Mouse (Mus musculus) limb, embryonic 15.5 days (tissue): ENCODE measurements at regions not wholly inside any gene's neighbourhood (a gene's known extent, or its start where the extent isn't known, plus 50 kb on each side); places are given as distances from the start of the nearest gene placed in this dataset.

ENCODE experiments used
- ATAC-seq: fragments of 200-750 bp; cut with Nextera tagmentation; 2 replicates; pipeline ENCODE4 v1.8.0; 2017; ENCODE audit warnings: low read depth, moderate TSS enrichment; ENCODE audit not compliant: insufficient number of reproducible peaks, low FRiP score, low TSS enrichment
- H3K27ac ChIP-seq: fragments of 300-500 bp; sonication (generic); 2 replicates; pipeline ENCODE4 v1.5.1; 2015; ENCODE audit warnings: moderate library complexity, mild to moderate bottlenecking, inconsistent platforms
- H3K27me3 ChIP-seq: fragments of 300-500 bp; sonication (generic); 2 replicates; pipeline ENCODE4 v1.6.1; 2015; ENCODE audit warnings: inconsistent platforms
- H3K36me3 ChIP-seq: fragments of 300-500 bp; sonication (generic); 2 replicates; pipeline ENCODE4 v1.6.1; 2015; ENCODE audit warnings: inconsistent platforms
- H3K4me1 ChIP-seq: fragments of 300-500 bp; sonication (generic); 2 replicates; pipeline ENCODE4 v1.6.1; 2015; ENCODE audit warnings: inconsistent platforms
- H3K4me2 ChIP-seq: fragments of 300-500 bp; sonication (generic); 2 replicates; pipeline ENCODE4 v1.6.1; 2015; ENCODE audit warnings: mild to moderate bottlenecking, inconsistent platforms
- H3K4me3 ChIP-seq: fragments of 300-500 bp; sonication (generic); 2 replicates; pipeline ENCODE4 v1.5.1; 2015; ENCODE audit warnings: mild to moderate bottlenecking, inconsistent platforms
- H3K9ac ChIP-seq: fragments of 300-500 bp; sonication (generic); 2 replicates; pipeline ENCODE4 v1.6.1; 2015; ENCODE audit warnings: inconsistent platforms
- H3K9me3 ChIP-seq: fragments of 300-500 bp; sonication (generic); 2 replicates; pipeline ENCODE4 v1.6.1; 2016; ENCODE audit warnings: inconsistent platforms
- WGBS: fragments of 180-500 bp; shearing (Covaris S2); methylation state at CpG from one replicate; pipeline ENCODE4 v1.1.7; 2015; 5-methylcytosine and 5-hydroxymethylcytosine counted together

GRCm38 (mm10) chr9:46544326-46544725 lies 224.5 kb upstream of the 4931429L15Rik start:
- WGBS, result 79% methylated on average over 3 of the region's 3 CpGs
- no peaks in the 10 kb centered on the region for H3K27me3 ChIP-seq
- no peak overlapping the region for H3K4me2 ChIP-seq
- H3K9ac ChIP-seq, result no peak overlapping the region
- no peaks in the 10 kb centered on the region for H3K4me1 ChIP-seq
- no peak overlapping the region for H3K27ac ChIP-seq
- H3K36me3 ChIP-seq, result no peaks in the 10 kb centered on the region
- H3K9me3 ChIP-seq, result no peaks in the 10 kb centered on the region
- ATAC-seq, result no peak
- no peak overlapping the region for H3K4me3 ChIP-seq

GRCm38 (mm10) chr9:46541001-46541400 lies 221.2 kb upstream of the 4931429L15Rik start:
- no peaks in the 10 kb centered on the region for H3K27me3 ChIP-seq
- H3K9ac ChIP-seq, result no peak overlapping the region
- ATAC-seq, result no peak
- H3K36me3 ChIP-seq, result no peaks in the 10 kb centered on the region
- no peaks in the 10 kb centered on the region for H3K4me1 ChIP-seq
- WGBS, result 30% methylated on average over 2 of the region's 2 CpGs
- H3K9me3 ChIP-seq, result no peaks in the 10 kb centered on the region
- no peak overlapping the region for H3K4me3 ChIP-seq
- H3K4me2 ChIP-seq, result no peak overlapping the region
- no peak overlapping the region for H3K27ac ChIP-seq

GRCm38 (mm10) chr9:46538616-46539015 lies 218.8 kb upstream of the 4931429L15Rik start:
- no peaks in the 10 kb centered on the region for H3K27me3 ChIP-seq
- no peak overlapping the region for H3K27ac ChIP-seq
- H3K4me3 ChIP-seq, result no peak overlapping the region
- H3K4me2 ChIP-seq, result no peak overlapping the region
- H3K9ac ChIP-seq, result no peak overlapping the region
- no peak for ATAC-seq
- WGBS, result 23% methylated on average over 4 of the region's 4 CpGs
- no peaks in the 10 kb centered on the region for H3K9me3 ChIP-seq
- H3K36me3 ChIP-seq, result no peaks in the 10 kb centered on the region
- H3K4me1 ChIP-seq, result no peaks in the 10 kb centered on the region

DNA sequence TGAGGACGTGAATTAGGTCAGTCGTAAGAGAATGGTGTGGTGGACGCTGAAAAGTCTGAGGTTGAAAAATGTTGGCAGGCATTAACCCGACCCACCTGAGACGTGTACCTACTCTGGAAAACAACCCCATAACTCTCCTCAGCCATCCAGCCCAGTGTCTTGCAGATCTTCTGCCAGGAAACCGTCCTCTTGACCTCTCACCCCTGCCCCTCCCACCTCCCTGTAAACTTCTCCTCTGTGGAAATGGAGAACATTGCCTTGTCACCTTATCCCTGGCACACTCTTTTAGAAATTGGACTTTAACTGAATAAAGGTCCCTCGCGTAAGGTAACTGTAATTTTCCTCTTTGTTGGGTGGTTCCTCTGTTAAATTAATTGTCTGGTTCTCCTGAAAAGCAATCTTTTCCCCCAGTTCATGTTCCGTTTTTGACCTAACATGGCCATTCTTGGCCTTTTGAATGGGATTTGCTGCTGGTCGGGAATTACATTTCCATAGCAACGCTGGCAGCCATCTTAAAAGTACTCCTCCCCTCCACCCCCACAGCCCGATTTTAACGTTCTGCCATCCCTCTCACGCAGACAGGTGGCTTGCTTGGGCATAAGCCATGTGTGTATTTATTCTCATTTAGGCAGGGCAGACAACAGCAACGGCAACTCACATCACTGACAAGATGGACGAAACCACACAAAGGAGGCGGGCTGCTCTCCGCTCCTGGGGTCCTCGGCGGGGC lies 196.8 kb upstream of the 4931429L15Rik start:
- H3K9ac ChIP-seq, result no peak overlapping the region
- H3K4me1 ChIP-seq, result no peaks in the 10 kb centered on the region
- no peak overlapping the region for H3K4me2 ChIP-seq
- H3K9me3 ChIP-seq, result no peaks in the 10 kb centered on the region
- no peaks in the 10 kb centered on the region for H3K27me3 ChIP-seq
- ATAC-seq, result no peak
- no peak overlapping the region for H3K4me3 ChIP-seq
- no peaks in the 10 kb centered on the region for H3K36me3 ChIP-seq
- WGBS, result 81% methylated on average over 20 of the region's 20 CpGs
- H3K27ac ChIP-seq, result no peak overlapping the region

DNA sequence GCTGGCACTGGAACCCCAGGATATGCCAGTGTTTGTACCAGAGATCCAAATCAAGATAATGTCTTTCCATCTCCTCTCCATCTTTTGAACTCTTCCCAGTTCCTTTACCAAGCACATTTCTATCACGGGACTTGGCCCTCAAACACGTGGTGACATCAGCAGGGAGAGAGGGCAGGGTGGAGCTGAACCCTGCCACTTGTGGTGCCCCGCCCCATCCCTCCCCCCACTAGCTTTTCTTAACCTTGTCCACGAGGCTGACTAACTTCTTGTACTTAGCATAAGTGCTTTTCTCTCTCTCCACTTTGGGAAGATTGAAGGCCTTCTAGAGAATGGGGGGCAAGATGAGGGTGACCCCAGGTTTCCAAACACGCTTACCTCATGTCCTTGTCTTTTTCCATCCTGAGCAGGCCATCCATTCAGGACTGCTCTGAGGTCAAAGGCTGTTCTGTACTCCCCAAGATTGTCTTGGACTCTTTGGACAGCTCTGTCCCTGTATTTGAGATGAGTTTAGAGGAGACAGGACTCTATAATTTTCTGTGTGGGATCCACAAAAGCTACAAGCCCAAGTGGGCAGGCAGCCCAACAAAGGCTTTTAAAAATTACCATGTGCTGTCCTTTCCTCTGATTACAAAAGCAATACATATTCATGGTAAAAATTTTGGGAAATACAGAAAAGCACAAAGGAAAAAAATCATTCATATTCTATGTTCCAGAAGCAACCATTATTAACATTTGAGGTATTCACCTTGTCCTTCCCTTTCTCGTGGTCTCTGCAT lies 192.7 kb upstream of the 4931429L15Rik start:
- no peak for ATAC-seq
- no peaks in the 10 kb centered on the region for H3K4me1 ChIP-seq
- H3K4me3 ChIP-seq, result no peak overlapping the region
- no peak overlapping the region for H3K9ac ChIP-seq
- H3K4me2 ChIP-seq, result no peak overlapping the region
- H3K9me3 ChIP-seq, result no peaks in the 10 kb centered on the region
- H3K27me3 ChIP-seq, result no peaks in the 10 kb centered on the region
- no peaks in the 10 kb centered on the region for H3K36me3 ChIP-seq
- 66% methylated on average over 6 of the region's 6 CpGs for WGBS
- no peak overlapping the region for H3K27ac ChIP-seq

GRCm38 (mm10) chr9:46511307-46511706 lies 191.5 kb upstream of the 4931429L15Rik start:
- WGBS, result 57% methylated on average over 6 of the region's 6 CpGs
- Histone ChIP-seq H3K36me3 (no peaks in the 10 kb centered on the region), H3K27me3 (no peaks in the 10 kb centered on the region), H3K4me3 (no peak overlapping the region), H3K9ac (no peak overlapping the region), H3K27ac (no peak overlapping the region), H3K4me2 (no peak overlapping the region), H3K9me3 (no peaks in the 10 kb centered on the region), H3K4me1 (no peaks in the 10 kb centered on the region)
- no peak for ATAC-seq

DNA sequence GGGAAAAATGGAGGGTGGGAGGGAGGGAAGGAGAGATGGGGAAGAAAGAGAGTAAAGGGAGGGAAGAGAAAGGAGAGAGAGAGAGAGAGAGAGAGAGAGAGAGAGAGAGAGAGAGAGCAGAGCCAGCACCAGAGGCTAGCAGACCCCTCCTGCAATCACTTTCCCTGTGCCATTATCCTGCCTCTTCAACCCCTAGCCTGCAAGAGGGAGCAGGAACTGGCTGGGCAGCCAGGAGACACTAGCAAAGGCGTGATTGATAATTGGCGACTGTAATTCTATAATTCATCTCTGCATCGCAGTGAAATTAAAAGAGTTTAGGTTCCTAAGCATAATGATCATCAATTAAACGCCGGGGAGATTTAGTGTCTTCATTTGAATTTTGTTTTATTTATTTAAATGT lies 190.1 kb upstream of the 4931429L15Rik start:
- H3K27me3 ChIP-seq, result peaks cover 2% of the 10 kb centered on the region; the same call in 1 of the 2 replicates
- no peaks in the 10 kb centered on the region for H3K36me3 ChIP-seq
- no peak overlapping the region for H3K9ac ChIP-seq
- no peak overlapping the region for H3K4me2 ChIP-seq
- no peaks in the 10 kb centered on the region for H3K4me1 ChIP-seq
- H3K4me3 ChIP-seq, result no peak overlapping the region
- 60% methylated on average over 5 of the region's 5 CpGs for WGBS
- ATAC-seq, result no peak
- no peak overlapping the region for H3K27ac ChIP-seq
- H3K9me3 ChIP-seq, result no peaks in the 10 kb centered on the region

- peaks cover 4% of the 10 kb centered on the region; the same call in 1 of the 2 replicates for H3K27me3 ChIP-seq
- ATAC-seq, result no peak
- no peak overlapping the region for H3K4me3 ChIP-seq
Measured at GRCm38 (mm10) chr9:46509458-46509857, 189.7 kb upstream of the 4931429L15Rik start.

DNA sequence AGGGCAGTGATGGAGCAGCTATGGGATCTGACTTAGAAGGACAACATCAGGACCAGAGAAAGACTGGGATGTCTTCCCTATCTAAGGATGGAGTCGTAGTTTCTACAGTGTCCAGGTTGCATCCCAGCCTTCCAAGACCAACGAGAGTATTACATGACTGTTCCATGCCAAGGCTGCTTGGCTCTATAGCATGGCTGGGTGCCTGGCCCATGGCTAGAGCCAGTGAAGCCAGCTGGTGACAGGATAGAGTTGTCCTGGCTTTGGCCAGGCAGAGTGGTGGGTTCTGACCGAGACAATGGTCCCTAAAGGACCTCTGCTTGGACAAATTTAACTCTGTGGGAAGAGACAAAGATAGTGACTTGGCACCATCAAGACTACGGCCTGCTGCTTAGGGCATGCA lies 187.2 kb upstream of the 4931429L15Rik start:
- Histone ChIP-seq H3K4me3 (no peak overlapping the region), H3K36me3 (no peaks in the 10 kb centered on the region), H3K4me2 (no peak overlapping the region), H3K4me1 (peaks cover 3% of the 10 kb centered on the region; the same call in 1 of the 2 replicates), H3K9ac (no peak overlapping the region), H3K9me3 (no peaks in the 10 kb centered on the region), H3K27me3 (peaks cover 4% of the 10 kb centered on the region; the same call in 1 of the 2 replicates), H3K27ac (no peak overlapping the region)
- WGBS, result 81% methylated on average over 4 of the region's 4 CpGs
- no peak for ATAC-seq

More at GRCm38 (mm10) chr9:46509458-46509857, 189.7 kb upstream of the 4931429L15Rik start:
- H3K4me1 ChIP-seq, result no peaks in the 10 kb centered on the region
- H3K4me2 ChIP-seq, result no peak overlapping the region
- H3K27ac ChIP-seq, result no peak overlapping the region
- no peak overlapping the region for H3K9ac ChIP-seq
- H3K9me3 ChIP-seq, result no peaks in the 10 kb centered on the region
- 20% methylated on average over 5 of the region's 5 CpGs for WGBS
- H3K36me3 ChIP-seq, result no peaks in the 10 kb centered on the region

DNA sequence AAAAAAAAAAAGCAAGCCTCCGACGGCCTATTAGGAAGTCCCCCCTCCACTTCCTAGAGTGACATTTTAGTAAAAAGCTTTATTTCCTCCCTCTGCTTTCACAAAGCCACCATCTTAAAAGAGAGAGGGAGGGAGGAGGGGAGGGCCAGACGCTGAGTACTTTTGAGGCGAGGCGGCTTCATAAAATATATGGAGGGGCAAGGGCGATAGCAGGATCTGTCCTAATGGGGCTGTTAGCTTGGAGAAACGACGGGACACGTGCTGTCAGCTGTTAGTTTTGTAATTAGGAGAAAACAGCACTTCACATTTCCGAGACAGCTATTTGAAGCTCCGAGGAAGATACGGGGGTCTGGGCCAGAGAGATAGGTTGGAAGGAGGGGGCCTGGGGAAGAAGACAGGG lies 184.8 kb upstream of the 4931429L15Rik start:
- H3K9ac ChIP-seq, result no peak overlapping the region
- no peak for ATAC-seq
- H3K27ac ChIP-seq, result no peak overlapping the region
- H3K27me3 ChIP-seq, result peaks cover 4% of the 10 kb centered on the region; the same call in 1 of the 2 replicates
- H3K4me1 ChIP-seq, result peaks cover 3% of the 10 kb centered on the region; the same call in 1 of the 2 replicates
- H3K36me3 ChIP-seq, result no peaks in the 10 kb centered on the region
- H3K4me2 ChIP-seq, result no peak overlapping the region
- WGBS, result 35% methylated on average over 12 of the region's 12 CpGs
- no peaks in the 10 kb centered on the region for H3K9me3 ChIP-seq
- no peak overlapping the region for H3K4me3 ChIP-seq

GRCm38 (mm10) chr9:46504133-46504416 lies 184.3 kb upstream of the 4931429L15Rik start:
- peaks cover 3% of the 10 kb centered on the region; the same call in 1 of the 2 replicates for H3K4me1 ChIP-seq
- no peak overlapping the region for H3K27ac ChIP-seq
- H3K4me2 ChIP-seq, result no peak overlapping the region
- peaks cover 4% of the 10 kb centered on the region; the same call in 1 of the 2 replicates for H3K27me3 ChIP-seq
- no peak overlapping the region for H3K4me3 ChIP-seq
- no peaks in the 10 kb centered on the region for H3K36me3 ChIP-seq
- H3K9ac ChIP-seq, result no peak overlapping the region
- ATAC-seq, result no peak
- no peaks in the 10 kb centered on the region for H3K9me3 ChIP-seq
- WGBS, result 55% methylated on average over 3 of the region's 3 CpGs
